Mouse (Mus musculus) small intestine, adult 2 months (tissue): ENCODE results near the gene Cfap99.

Experiments used
- CTCF ChIP-seq: fragments of 200-500 bp; IDR thresholded peaks from 2 replicates; pipeline ENCODE4 v1.5.1; 2012; ENCODE audit warnings: low read depth, mild to moderate bottlenecking, control low read depth, inconsistent platforms, low read length, moderate library complexity, mixed read lengths; ENCODE audit not compliant: insufficient replicate concordance, insufficient read length; ENCODE audit errors: extremely low read depth
- POLR2A ChIP-seq: fragments of 200-500 bp; IDR thresholded peaks from 2 replicates; pipeline ENCODE4 v1.6.1; 2012; ENCODE audit warnings: low read depth, mild to moderate bottlenecking, control low read depth, inconsistent platforms, low read length, moderate library complexity

- TF ChIP-seq CTCF (no peak), POLR2A (no peak)
Measured at GRCm38 (mm10) chr5:34243062-34243461, 45.3 kb upstream of the Cfap99 start.
